Mouse (Mus musculus) c-Kit-positive CD71-negative TER-119-negative erythroid progenitor cells, embryonic 14.5 days (primary cell): ENCODE data around the gene Galns.
A peak's percentile ranks its signal among the peaks of the same experiment; 100 is the strongest.
"Not testable (repeated sequence)": the region's sequence is repeated elsewhere in the genome, so short reads cannot be mapped to it uniquely, and the experiment has no call there.

Experiments
- DNase-seq: peaks from one replicate; pipeline ENCODE4 v3.0.0-alpha.2; 2013; ENCODE audit warnings: low read depth

The Galns gene

GRCm38 (mm10) chr8:122596031-122596430 lies 15.2 kb downstream of the Galns start:
- DNase-seq = no peak

DNA sequence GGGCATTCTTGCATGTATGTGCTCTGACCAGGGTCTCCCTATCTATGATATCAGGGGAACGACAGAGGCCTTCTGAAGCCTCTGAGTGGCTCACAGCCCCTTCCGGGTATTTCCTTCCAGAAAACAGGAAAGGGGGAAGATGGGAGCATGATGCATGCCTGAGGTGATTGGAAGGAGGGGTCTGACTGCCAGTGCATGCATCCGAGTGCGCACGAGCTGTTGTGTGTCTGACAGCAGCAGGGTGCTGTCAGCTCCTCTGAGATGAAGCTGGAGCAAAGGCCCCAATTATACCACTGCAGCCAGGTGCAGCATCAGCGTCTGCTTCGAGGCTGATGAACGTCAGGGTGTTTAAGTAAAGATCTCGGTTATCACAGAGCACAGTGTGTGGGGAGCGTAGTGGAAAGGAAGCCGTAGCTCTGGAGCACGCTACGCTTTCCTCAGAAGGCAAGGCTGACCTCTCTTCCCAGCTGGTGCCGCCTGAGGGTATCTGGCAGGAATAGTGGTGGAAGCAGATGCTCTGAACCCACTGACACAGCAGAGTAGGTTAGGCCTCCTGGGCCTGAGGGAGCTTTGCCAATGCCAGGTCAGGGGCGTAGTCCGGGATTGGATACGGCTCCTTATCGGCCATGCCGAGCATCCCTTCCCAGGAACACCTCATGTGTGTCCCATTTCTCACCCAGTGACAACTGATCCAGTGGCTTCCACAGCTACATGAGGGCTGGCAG lies 17.3 kb downstream of the Galns start:
- DNase-seq = no peak

DNA sequence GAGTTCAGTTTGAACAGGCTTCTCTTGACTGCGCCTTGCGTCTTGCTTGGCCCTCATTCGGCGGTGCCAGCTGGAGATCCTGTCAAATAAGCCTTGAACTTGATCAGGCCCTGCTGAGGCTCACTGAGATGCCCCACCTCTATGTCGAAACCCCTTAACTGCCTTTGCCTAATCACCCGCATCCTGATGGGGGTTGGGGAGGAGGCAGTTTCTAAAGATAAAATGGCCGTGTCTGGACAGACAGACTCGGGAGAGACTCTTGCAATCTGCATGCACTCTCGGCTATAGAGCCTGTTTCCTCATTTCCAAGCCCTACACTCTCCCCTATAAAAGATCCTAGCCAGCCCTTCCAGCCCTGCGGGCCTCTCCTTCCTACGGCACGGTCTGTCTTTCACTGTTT lies 18.0 kb downstream of the Galns start:
- no peak for DNase-seq

DNA sequence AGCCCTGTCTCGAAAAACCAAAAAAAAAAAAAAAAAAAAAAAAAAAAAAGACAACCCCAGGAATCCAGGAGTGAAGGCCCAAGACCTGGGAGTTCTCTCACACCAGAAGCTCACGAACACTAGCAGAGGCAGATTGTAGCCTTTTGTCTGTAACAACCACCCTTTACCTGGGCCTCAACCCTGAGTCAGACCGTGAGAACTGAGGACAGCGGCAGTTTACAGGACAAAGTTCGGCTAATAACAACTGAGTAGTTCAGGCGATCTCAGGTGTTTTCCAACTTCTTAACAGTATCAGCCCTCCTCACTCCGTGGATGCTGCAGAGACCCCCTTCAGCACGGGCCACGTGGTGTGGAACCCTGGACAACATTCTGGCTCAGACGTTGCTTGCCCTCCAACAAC lies 24.5 kb downstream of the Galns start:
- no peak for DNase-seq

- DNase-seq = no peak
Measured at GRCm38 (mm10) chr8:122586171-122586570, 25.1 kb downstream of the Galns start.

DNA sequence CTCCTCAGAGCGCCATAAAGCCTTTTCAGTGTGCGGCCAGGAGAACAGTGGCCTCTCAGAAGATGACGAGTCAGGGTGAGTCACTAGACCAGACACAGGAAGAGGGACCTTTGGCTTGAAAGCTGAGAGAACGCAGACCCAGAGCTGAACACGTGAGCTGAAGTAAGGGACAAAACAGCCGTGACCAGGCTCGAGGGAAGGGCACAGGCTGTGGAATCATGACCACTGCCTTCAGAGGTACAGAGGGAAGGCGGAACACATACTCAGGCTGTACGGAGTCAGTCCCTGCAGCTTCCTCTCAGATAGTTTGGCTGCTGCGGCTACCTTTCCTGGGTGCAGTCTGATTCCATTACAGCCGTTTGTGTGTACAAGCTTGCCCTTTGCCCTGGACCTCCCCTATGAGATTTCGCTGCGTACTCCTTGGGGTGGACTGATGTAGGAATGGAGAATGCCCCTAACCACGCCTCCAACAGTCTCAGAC lies 25.8 kb downstream of the Galns start:
- no peak for DNase-seq

GRCm38 (mm10) chr8:122584981-122585380 lies 26.3 kb downstream of the Galns start:
- DNase-seq = no peak

DNA sequence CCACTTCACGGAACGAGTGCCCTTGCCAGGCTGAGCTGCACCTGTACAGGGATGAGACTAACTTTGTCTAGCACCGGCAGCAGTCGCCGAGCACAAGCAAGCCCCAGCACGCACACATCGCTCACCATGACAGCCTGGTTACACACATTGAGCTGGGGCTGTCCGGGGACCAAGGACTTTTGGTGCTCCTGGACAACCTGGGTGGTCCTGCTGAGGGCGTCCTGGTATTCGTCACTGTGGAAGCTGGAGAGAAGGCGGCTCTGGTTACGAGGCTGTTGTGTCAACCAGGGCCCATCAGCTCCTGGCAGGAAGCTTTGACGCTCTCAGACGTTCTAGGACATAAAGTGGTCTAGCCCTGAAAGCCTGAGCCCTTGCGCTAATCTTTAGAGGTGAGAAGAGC lies 30.3 kb downstream of the Galns start:
- no peak for DNase-seq

- no peak for DNase-seq
Measured at GRCm38 (mm10) chr8:122579196-122579595, 32.1 kb downstream of the Galns start.

- no peak for DNase-seq
Measured at GRCm38 (mm10) chr8:122577116-122577515, 34.1 kb downstream of the Galns start.

- peak; percentile 93 for DNase-seq
Measured at GRCm38 (mm10) chr8:122576648-122577022, 34.6 kb downstream of the Galns start, which contains the start of gene Aprt. Gene Aprt (minus strand): TSS chr8:122576909.

DNA sequence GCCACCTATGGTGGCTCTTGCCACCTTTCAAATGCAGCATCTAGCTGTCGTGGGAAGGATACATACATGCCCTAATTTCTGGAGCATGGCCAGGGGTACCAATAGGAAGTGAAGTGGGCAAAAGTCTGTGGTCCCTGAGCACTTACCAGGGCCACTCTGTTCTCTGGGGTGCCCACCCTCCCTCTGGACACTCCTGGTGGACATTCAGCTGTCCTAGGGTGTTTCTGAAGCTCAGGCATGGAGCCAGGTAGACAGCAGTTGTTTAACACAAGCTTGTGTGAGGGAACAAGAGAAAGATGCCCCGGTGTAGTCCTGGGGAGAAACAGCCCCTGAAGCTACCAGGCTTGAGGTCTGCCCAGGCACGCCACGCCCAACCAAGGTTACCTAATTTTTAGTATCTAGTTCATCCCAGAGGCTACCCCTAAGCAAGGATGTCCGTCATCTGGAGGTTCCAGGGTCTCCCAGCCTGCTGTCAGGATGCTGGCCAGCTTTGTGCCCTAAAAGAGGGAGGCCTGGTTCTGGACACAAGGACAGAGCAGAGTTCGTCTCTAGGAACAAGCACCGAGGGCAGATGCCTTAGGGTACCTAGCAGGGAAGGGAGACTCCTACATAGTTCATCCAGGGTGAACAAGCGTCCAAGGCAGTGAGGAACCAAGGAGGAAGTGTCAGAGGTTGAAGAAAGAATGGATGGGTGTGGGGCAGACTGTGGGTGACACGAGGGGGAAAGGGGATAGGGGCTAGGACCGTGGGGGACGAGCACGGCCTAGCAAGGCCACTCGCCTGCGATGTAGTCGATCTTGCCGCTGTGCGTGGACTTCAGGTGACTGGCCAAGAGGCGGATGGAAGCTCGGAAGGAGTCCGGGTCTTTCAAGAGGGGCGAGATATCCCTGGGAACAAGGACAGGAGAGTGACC lies 35.3 kb downstream of the Galns start:
- DNase-seq = no peak

DNA sequence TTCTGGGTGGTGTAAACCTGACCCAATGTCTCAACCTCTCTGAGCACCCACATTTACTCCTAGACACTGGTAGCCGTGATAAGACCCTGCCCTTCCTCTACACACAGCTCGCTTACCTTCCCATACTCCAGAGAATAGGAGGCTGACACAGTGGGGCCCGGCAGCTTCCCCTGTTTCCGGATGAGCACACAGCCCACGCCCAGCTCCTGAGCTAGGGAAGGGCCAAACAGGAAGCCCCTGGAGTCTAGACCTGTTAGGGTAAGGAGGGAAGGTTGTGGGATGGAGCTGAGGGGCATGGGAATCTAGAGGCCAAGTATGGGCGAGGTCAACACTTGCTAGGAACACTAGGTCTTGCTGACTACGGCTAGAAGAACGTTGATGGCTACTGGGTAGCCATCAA lies 36.0 kb downstream of the Galns start:
- no peak for DNase-seq

GRCm38 (mm10) chr8:122574667-122575251 lies 36.5 kb downstream of the Galns start:
- no peak for DNase-seq

- no peak for DNase-seq
Measured at GRCm38 (mm10) chr8:122574264-122574663, 37.0 kb downstream of the Galns start.

DNA sequence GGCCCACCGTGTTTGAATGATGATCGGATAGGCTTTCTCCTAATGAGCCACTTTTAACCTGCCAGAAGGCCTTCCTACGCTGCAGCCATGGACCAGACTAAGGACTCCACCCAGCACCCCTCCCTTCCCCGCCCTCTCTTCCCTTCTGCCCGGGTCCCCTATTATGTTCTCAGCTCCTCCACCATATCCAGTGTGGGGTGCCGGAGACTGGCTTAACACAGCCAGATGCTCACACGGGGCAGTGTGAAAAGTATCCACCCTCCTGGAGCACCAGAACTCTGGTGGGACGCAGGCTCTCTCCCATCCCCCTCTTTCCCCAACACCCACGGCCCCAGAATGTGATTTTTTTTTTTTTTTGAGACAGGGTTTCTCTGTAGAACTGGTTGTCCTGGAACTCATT lies 37.7 kb downstream of the Galns start:
- no peak for DNase-seq

DNA sequence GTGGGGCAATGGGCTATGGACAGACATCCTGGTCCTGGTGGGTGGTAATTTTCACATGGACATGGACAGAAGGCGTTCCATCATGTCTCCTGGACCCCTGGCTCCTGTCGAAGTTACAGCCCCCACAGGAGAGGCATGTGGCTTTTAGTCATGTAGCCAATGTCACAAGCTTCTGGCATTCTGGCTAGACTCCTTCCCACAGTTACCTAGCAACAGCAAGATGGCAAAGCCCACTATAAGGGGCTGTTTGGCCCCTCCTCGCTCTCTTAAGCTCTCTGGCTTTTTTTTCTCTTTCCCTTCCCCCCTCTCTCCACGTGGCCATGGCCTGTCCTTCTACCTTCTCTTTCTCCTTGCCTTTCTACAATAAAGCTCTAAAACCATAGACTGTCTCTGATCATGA lies 38.1 kb downstream of the Galns start:
- DNase-seq = not testable (repeated sequence)

GRCm38 (mm10) chr8:122572751-122573150 lies 38.5 kb downstream of the Galns start:
- DNase-seq = no peak

DNA sequence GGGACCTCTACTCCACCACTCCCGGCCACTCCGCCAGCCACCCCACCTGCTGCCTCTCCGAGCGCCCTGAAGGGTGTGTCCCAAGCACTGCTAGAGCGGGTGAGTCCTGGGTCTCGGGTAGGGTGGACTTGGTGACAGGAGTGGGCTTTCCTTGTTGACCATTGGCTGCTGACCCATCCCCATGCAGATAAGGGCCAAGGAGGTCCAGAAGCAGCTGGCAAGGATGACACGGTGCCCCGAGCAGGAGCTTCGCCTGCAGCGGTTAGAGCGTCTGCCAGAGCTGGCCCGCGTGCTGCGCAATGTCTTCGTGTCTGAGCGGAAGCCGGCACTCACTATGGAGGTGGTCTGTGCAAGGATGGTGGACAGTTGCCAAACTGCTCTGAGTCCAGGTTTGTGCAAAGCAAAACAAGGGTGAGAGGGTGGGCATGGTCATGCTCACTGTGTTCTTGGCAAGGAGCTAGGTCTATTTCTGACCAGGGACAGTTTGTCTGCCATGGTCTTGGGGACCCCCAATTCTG lies 39.5 kb downstream of the Galns start:
- DNase-seq = no peak

GRCm38 (mm10) chr8:122571153-122571552 lies 40.1 kb downstream of the Galns start:
- DNase-seq = no peak

DNA sequence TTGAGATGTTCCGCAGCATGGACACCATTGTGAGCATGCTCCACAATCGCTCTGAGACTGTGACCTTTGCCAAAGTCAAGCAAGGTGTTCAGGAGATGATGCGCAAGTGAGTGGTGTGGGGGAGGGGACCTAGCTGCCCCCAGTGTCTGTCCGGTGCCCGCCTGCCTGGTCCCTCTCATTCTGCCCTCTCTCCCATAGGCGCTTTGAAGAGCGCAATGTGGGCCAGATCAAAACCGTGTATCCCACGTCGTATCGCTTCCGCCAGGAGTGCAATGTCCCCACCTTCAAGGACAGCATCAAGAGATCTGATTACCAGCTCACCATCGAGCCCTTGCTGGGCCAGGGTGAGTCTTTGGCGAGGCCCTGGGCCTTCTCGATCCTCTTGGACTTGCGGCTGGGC lies 41.3 kb downstream of the Galns start:
- DNase-seq = no peak

DNA sequence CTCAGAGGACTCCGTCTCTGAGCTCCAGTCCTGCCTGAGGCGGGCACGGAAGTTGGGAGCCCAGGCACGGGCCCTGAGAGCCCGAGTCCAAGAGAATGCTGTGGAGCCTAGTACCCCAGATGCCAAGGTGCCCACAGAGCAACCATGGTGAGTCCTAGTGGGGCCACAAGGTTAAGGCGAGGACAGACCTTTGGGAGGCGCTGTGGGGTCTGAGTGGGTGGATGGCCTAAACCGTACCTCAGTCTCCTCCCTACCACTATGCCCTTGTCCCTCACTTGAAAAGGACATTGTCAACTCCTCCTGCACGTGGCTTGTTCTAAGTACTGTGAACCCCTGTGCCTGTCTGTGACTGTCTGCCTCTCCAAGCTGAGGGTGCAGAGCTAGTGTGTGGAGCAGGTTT lies 41.9 kb downstream of the Galns start:
- no peak for DNase-seq
